Mouse (Mus musculus): ENCODE measurements around the gene Pepd. TPM values are rescaled to one million over a fixed set of nuclear protein-coding genes. Genes with fewer than 3 reads are reported as not detected.

Pepd gene
- polyA plus RNA-seq, 1 experiment from 2014 or later = 67.3 TPM

DNA sequence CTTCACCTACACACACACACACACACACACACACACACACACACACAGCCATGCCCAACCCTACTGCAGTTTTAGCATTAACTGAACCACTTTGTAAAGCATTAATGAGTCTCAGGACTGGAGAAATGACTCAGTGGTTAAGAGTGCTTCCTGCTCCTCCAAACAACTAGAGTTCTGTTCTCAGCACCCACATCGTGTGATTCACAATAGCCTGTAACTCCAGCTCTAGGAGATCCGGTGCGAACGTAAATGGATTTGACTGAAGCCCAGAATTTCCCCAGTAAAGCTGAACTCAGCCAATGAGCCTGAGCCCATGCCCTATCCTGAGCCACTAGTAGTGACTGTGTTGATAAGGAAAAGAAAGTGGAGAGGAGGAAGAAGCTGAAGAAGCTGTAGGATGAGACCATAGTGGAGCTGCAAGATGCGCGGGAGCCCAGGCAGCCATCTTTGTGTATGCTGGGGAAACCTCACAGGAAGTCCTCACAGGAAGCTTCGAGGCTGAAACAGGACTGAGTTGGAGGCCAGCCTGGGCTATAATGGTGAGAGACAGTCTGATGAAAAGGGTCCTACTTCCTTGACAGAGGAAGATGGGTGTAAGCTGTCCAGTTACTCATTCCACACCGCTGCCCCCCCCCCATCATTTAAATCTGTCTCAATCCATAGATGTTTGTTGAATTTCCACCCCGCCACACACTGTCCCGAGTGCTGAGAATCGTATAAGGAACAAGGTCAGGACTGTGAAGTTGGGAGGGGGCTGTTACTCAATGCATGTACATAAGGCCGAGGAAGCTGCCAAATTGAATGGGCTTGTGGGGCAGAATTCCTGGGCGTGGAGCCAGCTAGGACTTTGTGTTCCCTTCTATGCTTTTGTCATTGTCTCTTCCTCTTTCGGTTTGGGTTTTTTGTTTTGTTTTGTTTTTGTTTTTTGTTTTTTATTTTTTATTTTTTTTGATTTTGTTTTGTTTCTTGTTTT, 152.4 kb downstream of the Pepd start:
- ATAC-seq (ENCODE audit: low read depth) = peak; percentile 95

DNA sequence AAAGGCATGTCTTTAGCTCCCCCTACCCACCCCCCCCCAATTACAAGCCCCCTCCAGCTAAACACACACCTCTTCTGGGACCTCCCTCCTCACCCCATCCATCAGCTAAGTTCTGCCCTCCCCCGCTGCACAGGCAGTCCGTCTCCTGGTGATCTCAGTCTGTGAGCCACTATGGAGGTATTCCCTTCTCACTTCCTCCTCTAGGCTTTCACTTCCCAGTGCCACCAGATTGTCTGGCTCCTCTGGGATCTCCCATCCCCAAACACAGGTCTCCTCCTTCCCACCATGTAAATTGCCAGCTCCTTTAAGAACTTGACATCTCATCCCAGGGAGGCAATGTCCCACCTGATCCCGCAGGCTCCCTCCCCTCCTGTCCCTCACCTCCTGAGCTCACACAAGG, 153.8 kb downstream of the Pepd start:
- ATAC-seq (ENCODE audit: low read depth) = no peak
- Histone ChIP-seq H3K9ac (ENCODE audit: low read length) (no peak overlapping the region), H3K36me3 (ENCODE audit: control insufficient read depth, insufficient read depth, low read length) (no peaks in the 10 kb centered on the region), H3K27ac (ENCODE audit: low read length) (no peak overlapping the region), H3K4me2 (ENCODE audit: low read depth, low read length) (no peak overlapping the region), H3K4me1 (replicated peaks; ENCODE audit: control insufficient read depth, insufficient read depth, low read length) (0 out of 2 replicates have a peak, but pooled peaks cover 4% of the 10 kb centered on the region), H3K27me3 (ENCODE audit: control insufficient read depth, insufficient read depth, low read depth, low read length) (no peaks in the 10 kb centered on the region), H3K4me3 (ENCODE audit: low read length) (no peak overlapping the region), H3K9me3 (ENCODE audit: control insufficient read depth, low read length) (no peaks in the 10 kb centered on the region)
- WGBS = 77% methylated on average over 3 of the region's 3 CpGs

More for the DNA sequence above, 152.4 kb downstream of the Pepd start:
- Histone ChIP-seq H3K36me3 (ENCODE audit: control insufficient read depth, insufficient read depth, low read length) (no peaks in the 10 kb centered on the region), H3K27me3 (ENCODE audit: control insufficient read depth, insufficient read depth, low read depth, low read length) (no peaks in the 10 kb centered on the region), H3K4me1 (replicated peaks; ENCODE audit: control insufficient read depth, insufficient read depth, low read length) (0 out of 2 replicates have a peak, but pooled peaks cover 4% of the 10 kb centered on the region), H3K9ac (ENCODE audit: low read length) (no peak overlapping the region), H3K4me2 (ENCODE audit: low read depth, low read length) (no peak overlapping the region), H3K4me3 (ENCODE audit: low read length) (no peak overlapping the region), H3K9me3 (ENCODE audit: control insufficient read depth, low read length) (0 out of 2 replicates have a peak, but pooled peaks cover 2% of the 10 kb centered on the region), H3K27ac (ENCODE audit: low read length) (peak overlapping the region; percentile 26)
- WGBS = 62% methylated on average over 14 of the region's 14 CpGs

DNA sequence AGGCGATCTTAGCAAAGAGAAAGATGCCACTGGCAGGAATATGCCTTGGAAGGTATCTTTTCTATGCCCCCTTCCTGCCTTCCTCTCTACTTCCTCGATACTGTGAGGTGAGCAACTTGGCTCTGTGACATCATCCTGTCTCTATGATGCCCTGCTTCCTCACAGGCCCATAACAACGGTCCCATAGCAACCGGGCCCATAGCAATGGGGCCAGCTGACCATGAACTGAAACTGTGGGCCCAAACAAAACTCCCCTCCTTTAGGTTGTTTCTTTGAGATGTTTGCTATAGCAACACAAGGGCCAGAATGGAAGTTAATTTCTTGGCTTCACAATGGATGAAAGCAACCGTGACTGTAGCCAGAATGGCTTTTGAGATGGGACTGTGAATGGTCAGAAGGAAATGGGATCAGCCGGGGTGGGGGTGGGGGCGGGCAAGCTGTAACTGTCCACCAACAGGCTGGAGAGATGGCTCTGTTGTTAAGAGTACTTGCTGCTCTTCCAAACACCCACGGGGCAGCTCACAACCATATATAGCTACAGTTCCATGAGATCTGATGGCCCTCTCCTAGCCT, 154.5 kb downstream of the Pepd start:
- Histone ChIP-seq H3K9ac (ENCODE audit: low read length) (no peak overlapping the region), H3K4me1 (replicated peaks; ENCODE audit: control insufficient read depth, insufficient read depth, low read length) (0 out of 2 replicates have a peak, but pooled peaks cover 4% of the 10 kb centered on the region), H3K27ac (ENCODE audit: low read length) (no peak overlapping the region), H3K27me3 (ENCODE audit: control insufficient read depth, insufficient read depth, low read depth, low read length) (no peaks in the 10 kb centered on the region), H3K36me3 (ENCODE audit: control insufficient read depth, insufficient read depth, low read length) (no peaks in the 10 kb centered on the region), H3K4me3 (ENCODE audit: low read length) (no peak overlapping the region), H3K4me2 (ENCODE audit: low read depth, low read length) (no peak overlapping the region), H3K9me3 (ENCODE audit: control insufficient read depth, low read length) (no peaks in the 10 kb centered on the region)
- WGBS = 80% methylated on average over 8 of the region's 8 CpGs
- ATAC-seq (ENCODE audit: low read depth) = no peak

DNA sequence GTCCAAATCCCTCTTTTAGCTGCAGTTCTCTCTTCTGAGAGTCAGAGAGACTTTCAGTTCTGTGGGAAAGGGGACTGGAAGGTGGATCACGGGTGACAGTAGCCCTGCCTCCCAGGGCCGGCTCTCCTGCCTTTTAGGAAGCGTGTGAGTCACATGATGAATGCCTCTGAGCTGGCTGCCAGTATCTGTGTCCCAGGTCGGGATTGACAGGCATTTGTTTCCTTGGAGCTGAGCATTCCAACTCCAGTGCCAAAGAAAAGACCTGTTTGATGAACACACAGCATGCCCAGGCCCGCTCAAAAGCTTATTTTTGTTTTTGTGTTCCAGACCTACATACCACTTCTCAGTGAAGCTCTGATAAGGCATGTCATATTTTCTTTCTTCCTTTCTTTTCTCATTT, 164.5 kb downstream of the Pepd start:
- Histone ChIP-seq H3K27me3 (ENCODE audit: control insufficient read depth, insufficient read depth, low read depth, low read length) (no peaks in the 10 kb centered on the region), H3K9me3 (ENCODE audit: control insufficient read depth, low read length) (no peaks in the 10 kb centered on the region), H3K36me3 (ENCODE audit: control insufficient read depth, insufficient read depth, low read length) (no peaks in the 10 kb centered on the region), H3K27ac (ENCODE audit: low read length) (no peak overlapping the region), H3K4me3 (ENCODE audit: low read length) (no peak overlapping the region), H3K4me1 (replicated peaks; ENCODE audit: control insufficient read depth, insufficient read depth, low read length) (no peaks in the 10 kb centered on the region), H3K4me2 (ENCODE audit: low read depth, low read length) (no peak overlapping the region), H3K9ac (ENCODE audit: low read length) (no peak overlapping the region)
- no peak for ATAC-seq (ENCODE audit: low read depth)
- WGBS = 38% methylated on average over 5 of the region's 5 CpGs

DNA sequence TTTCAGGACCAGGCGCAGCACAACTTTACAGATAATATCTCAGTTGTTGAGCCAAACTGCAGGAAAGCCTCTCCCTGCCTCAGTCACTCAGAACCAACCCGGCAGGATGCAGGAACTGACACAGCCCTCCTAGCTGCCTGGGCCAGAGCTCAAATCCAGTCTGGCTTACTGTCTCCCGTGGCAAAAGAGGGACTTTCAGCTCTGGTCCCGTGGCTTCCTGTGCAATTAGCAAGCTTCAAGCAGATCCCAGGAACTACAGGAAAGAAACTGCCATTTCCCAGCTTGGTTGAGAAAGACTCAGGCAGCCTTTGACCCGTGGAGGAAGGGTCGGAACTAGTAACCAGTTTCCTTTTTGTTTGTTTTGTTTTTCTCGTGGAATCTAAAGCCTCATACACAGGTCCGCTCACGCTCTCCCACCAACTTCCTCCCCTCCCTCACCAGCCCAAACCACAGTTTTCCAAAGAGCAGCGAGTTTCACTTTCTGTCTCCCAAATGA, 168.7 kb downstream of the Pepd start:
- H3K27me3 ChIP-seq (ENCODE audit: control insufficient read depth, insufficient read depth, low read depth, low read length) = no peaks in the 10 kb centered on the region
- 15% methylated on average over 10 of the region's 10 CpGs for WGBS
- H3K4me3 ChIP-seq (ENCODE audit: low read length) = peak overlapping the region; percentile 14
- H3K4me1 ChIP-seq (replicated peaks; ENCODE audit: control insufficient read depth, insufficient read depth, low read length) = no peaks in the 10 kb centered on the region
- H3K9ac ChIP-seq (ENCODE audit: low read length) = peak overlapping the region; percentile 46
- peak overlapping the region; percentile 56 for H3K27ac ChIP-seq (ENCODE audit: low read length)
- no peaks in the 10 kb centered on the region for H3K9me3 ChIP-seq (ENCODE audit: control insufficient read depth, low read length)
- peak overlapping the region; percentile 22 for H3K4me2 ChIP-seq (ENCODE audit: low read depth, low read length)
- H3K36me3 ChIP-seq (ENCODE audit: control insufficient read depth, insufficient read depth, low read length) = no peaks in the 10 kb centered on the region
- ATAC-seq (ENCODE audit: low read depth) = peak; percentile 45; the same call in 1 of the 2 replicates

DNA sequence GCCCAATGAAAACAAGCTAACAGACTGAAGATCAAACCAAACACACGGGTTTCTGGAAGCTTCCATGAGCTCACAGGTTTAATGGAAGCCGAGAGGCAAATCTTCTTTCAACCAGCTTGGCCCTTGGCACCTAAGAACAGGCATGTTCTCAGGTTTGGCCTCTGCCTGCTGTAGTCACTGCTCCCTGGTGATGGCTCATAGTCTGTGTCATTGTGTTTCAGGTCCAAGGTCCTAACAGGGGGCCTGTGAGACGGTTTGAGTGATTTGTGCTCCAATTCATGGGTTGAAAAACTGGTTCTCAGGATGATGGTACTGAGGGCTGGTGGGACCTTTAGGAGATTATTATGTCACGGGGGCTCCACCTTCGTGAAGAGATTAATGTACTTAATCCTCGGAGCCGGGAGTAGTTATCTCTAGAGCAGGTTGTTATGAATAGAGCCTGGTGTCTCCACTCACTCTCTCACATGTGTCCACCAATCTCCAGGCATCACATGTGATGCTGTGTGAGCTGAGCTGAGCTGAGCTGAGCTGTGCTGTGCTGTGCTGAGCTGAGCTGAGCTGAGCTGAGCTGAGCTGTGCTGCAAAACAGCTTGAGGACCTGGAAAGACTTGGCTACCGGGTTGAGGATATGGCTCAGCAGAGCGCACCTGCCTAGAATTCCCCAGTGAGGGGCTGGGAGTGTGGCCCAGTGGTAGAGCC, 169.4 kb downstream of the Pepd start:
- peak overlapping the region; percentile 56 for H3K27ac ChIP-seq (ENCODE audit: low read length)
- no peak for ATAC-seq (ENCODE audit: low read depth)
- no peak overlapping the region for H3K9ac ChIP-seq (ENCODE audit: low read length)
- 62% methylated on average over 9 of the region's 9 CpGs for WGBS
- no peaks in the 10 kb centered on the region for H3K36me3 ChIP-seq (ENCODE audit: control insufficient read depth, insufficient read depth, low read length)
- H3K4me2 ChIP-seq (ENCODE audit: low read depth, low read length) = peak overlapping the region; percentile 22
- no peaks in the 10 kb centered on the region for H3K9me3 ChIP-seq (ENCODE audit: control insufficient read depth, low read length)
- peaks cover 6% of the 10 kb centered on the region; the same call in 1 of the 2 replicates for H3K4me1 ChIP-seq (replicated peaks; ENCODE audit: control insufficient read depth, insufficient read depth, low read length)
- H3K27me3 ChIP-seq (ENCODE audit: control insufficient read depth, insufficient read depth, low read depth, low read length) = no peaks in the 10 kb centered on the region
- H3K4me3 ChIP-seq (ENCODE audit: low read length) = 0 out of 2 replicates have a peak overlapping the region, but pooled peaks have one; percentile 14

DNA sequence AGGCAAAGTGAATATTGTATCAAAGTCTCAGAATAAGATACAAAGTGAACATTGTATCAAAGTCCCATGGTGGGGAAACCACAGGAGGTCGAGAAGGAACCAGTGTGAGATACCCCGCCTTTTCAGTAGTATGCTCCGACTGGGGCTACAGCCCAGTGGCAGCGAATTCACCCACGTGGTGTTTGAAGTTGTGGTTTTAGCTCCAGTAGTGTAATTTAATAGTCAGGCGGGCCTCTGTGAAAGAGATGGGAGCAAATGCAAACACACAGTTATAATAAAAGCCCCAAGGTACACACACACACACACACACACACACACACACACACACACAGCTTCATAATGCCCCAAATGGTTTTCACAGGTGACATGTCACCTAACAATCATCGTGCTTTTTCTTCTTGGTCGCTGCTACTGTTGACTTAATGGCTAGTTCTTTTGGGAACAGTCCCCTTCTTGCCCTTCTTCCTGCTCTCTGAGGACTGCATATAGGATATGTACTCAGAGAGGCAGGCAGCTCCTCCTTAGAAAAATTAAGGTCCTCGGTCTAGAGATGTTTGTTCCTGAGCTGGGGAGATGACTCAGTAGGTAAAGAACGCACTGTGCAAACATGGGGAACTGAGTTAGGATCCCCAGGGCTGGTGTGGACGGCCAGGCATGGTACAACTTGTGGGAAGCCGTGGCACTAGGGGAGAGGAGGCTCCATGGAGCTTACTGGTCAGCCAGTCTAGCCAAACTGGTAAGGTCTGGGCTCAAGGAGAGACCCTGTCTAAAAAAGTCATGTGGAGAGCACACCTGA, 172.6 kb downstream of the Pepd start:
- WGBS = 52% methylated on average over 12 of the region's 12 CpGs
- H3K36me3 ChIP-seq (ENCODE audit: control insufficient read depth, insufficient read depth, low read length) = no peaks in the 10 kb centered on the region
- no peak overlapping the region for H3K9ac ChIP-seq (ENCODE audit: low read length)
- H3K27me3 ChIP-seq (ENCODE audit: control insufficient read depth, insufficient read depth, low read depth, low read length) = no peaks in the 10 kb centered on the region
- ATAC-seq (ENCODE audit: low read depth) = peak; percentile 77
- H3K27ac ChIP-seq (ENCODE audit: low read length) = peak overlapping the region; percentile 6; the same call in 1 of the 2 replicates
- peaks cover 8% of the 10 kb centered on the region; the same call in 1 of the 2 replicates for H3K4me1 ChIP-seq (replicated peaks; ENCODE audit: control insufficient read depth, insufficient read depth, low read length)
- H3K9me3 ChIP-seq (ENCODE audit: control insufficient read depth, low read length) = no peaks in the 10 kb centered on the region
- no peak overlapping the region for H3K4me3 ChIP-seq (ENCODE audit: low read length)
- no peak overlapping the region for H3K4me2 ChIP-seq (ENCODE audit: low read depth, low read length)

DNA sequence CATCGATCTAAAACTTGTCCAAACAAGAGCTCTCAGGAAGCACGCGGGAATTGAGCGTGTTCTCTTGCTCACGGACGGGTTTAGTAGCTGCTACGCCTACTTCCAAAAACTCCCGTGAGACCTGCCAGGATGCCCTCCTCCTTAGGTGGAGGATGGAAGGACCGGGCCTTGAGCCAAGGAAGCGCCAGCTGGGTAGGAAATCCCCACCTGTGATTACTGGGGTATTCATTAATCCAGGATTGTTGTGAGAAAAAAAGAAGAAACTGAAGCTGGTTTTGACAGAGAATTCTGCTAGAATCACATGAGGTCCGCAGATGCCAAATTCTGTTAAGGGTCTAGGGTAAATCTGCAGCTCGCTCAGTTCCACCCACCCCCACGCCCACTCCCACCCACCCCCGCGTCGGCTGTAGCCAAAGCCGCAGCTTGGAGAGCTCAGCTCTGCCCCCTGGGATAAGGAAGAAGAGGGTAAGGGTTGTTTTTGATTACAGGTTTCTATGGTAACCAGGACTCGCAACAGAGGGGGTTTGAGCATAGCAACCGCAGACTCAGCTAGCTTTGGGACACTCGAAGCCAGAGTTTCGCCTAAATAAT, 174.2 kb downstream of the Pepd start:
- Histone ChIP-seq H3K9ac (ENCODE audit: low read length) (peak overlapping the region; percentile 32), H3K9me3 (ENCODE audit: control insufficient read depth, low read length) (no peaks in the 10 kb centered on the region), H3K4me2 (ENCODE audit: low read depth, low read length) (peak overlapping the region; percentile 53), H3K27ac (ENCODE audit: low read length) (no peak overlapping the region), H3K27me3 (ENCODE audit: control insufficient read depth, insufficient read depth, low read depth, low read length) (no peaks in the 10 kb centered on the region), H3K4me1 (replicated peaks; ENCODE audit: control insufficient read depth, insufficient read depth, low read length) (peaks cover 8% of the 10 kb centered on the region; the same call in 1 of the 2 replicates), H3K4me3 (ENCODE audit: low read length) (peak overlapping the region; percentile 31), H3K36me3 (ENCODE audit: control insufficient read depth, insufficient read depth, low read length) (no peaks in the 10 kb centered on the region)
- peak; percentile 48; the same call in 1 of the 2 replicates for ATAC-seq (ENCODE audit: low read depth)
- WGBS = 1% methylated on average over 21 of the region's 21 CpGs
